Mouse (Mus musculus) midbrain, embryonic 15.5 days (tissue): ENCODE data around the gene Kifc1. TPM values are rescaled to one million over a fixed set of nuclear protein-coding genes. Genes with fewer than 3 reads are reported as not detected.

Experiments used
- ATAC-seq: fragments of 200-750 bp; cut with Nextera tagmentation; replicated peaks from 2 replicates; pipeline ENCODE4 v1.8.0; 2017; ENCODE audit warnings: moderate TSS enrichment
- H3K27ac ChIP-seq: fragments of 300-500 bp; sonication (generic); 2 replicates; pipeline ENCODE4 v1.5.1; 2015; ENCODE audit warnings: mild to moderate bottlenecking, inconsistent platforms
- H3K27me3 ChIP-seq: fragments of 300-500 bp; sonication (generic); replicated peaks from 2 replicates; pipeline ENCODE4 v1.6.1; 2015; ENCODE audit warnings: inconsistent platforms
- H3K36me3 ChIP-seq: fragments of 300-500 bp; sonication (generic); replicated peaks from 2 replicates; pipeline ENCODE4 v1.6.1; 2015; ENCODE audit warnings: inconsistent platforms
- H3K4me1 ChIP-seq: fragments of 300-500 bp; sonication (generic); 2 replicates; pipeline ENCODE4 v1.6.1; 2015; ENCODE audit warnings: inconsistent platforms
- H3K4me2 ChIP-seq: fragments of 300-500 bp; sonication (generic); 2 replicates; pipeline ENCODE4 v1.6.1; 2015; ENCODE audit warnings: inconsistent platforms, mild to moderate bottlenecking, moderate library complexity
- H3K4me3 ChIP-seq: fragments of 300-500 bp; sonication (generic); 2 replicates; pipeline ENCODE4 v1.5.1; 2015; ENCODE audit warnings: mild to moderate bottlenecking, inconsistent platforms
- H3K9ac ChIP-seq: fragments of 300-500 bp; sonication (generic); 2 replicates; pipeline ENCODE4 v1.6.1; 2015; ENCODE audit warnings: mild to moderate bottlenecking, inconsistent platforms
- H3K9me3 ChIP-seq: fragments of 300-500 bp; sonication (generic); 2 replicates; pipeline ENCODE4 v1.6.1; 2016; ENCODE audit warnings: inconsistent platforms
- WGBS: fragments of 180-500 bp; shearing (Covaris S2); methylation state at CpG from one replicate; pipeline ENCODE4 v1.1.7; 2015; ENCODE audit warnings: mixed read lengths; 5-methylcytosine and 5-hydroxymethylcytosine counted together
- polyA plus RNA-seq: library from polyadenylated mRNA; unstranded; fragments of >200 nt; fragmentation: Nextera tagmentation; extraction: Ambion mirVana; gene quantifications from 2 replicates; pipeline ENCODE4 v1.2.1, GENCODE M21; 2015

Kifc1 gene
- polyA plus RNA-seq, 1 experiment from 2014 or later = 2.6 TPM

DNA sequence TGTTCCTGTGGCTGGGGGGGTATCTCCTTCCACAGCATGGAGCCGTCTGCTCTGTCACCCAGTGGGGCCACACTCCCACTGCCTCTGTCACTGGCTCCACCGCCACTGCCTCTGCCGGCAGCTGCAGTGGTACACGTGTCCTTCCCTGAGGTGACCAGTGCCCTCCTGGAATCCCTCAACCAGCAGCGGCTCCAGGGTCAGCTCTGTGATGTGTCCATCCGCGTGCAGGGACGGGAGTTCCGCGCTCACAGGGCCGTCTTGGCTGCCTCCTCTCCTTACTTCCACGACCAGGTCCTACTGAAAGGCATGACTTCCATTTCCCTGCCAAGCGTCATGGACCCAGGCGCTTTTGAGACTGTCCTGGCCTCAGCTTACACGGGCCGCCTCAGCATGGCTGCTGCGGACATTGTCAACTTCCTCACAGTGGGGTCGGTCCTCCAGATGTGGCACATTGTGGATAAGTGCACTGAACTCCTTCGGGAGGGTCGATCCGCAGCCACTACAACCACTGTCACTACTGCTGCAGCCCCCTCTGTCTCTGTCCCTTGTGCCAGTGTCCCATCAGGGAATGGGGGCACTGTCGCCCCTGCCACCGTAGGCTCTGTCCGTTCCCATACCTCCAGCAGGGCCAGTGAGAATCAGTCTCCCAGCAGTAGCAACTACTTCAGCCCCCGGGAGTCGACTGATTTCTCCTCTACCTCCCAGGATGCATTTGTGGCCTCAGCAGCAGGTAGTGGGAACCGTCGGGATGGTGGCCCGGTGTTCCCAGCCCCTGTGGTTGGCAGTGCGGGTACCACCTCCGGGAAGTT, 26.6 kb upstream of the Kifc1 start:
- Histone ChIP-seq H3K4me2 (peak overlapping the region; percentile 74), H3K9me3 (no peaks in the 10 kb centered on the region), H3K36me3 (peaks cover 14% of the 10 kb centered on the region), H3K27ac (no peak overlapping the region), H3K27me3 (no peaks in the 10 kb centered on the region), H3K4me1 (peaks cover 47% of the 10 kb centered on the region), H3K9ac (peak overlapping the region; percentile 45; the same call in 1 of the 2 replicates), H3K4me3 (peak overlapping the region; percentile 56)
- ATAC-seq = no peak
- 75% methylated on average over 31 of the region's 31 CpGs for WGBS

- Histone ChIP-seq H3K9me3 (no peaks in the 10 kb centered on the region), H3K9ac (peak overlapping the region; percentile 45), H3K27me3 (no peaks in the 10 kb centered on the region), H3K4me1 (peaks cover 49% of the 10 kb centered on the region), H3K4me3 (peak overlapping the region; percentile 56), H3K27ac (peak overlapping the region; percentile 87), H3K36me3 (peaks cover 18% of the 10 kb centered on the region), H3K4me2 (peak overlapping the region; percentile 74)
- WGBS = under 1% methylated on average over 14 of the region's 20 CpGs
- ATAC-seq = peak; percentile 53
Measured at GRCm38 (mm10) chr17:33916294-33916693, 25.8 kb upstream of the Kifc1 start.

- Histone ChIP-seq H3K4me2 (peak within 1 kb of the TSS; percentile 74), H3K4me3 (peak within 1 kb of the TSS; percentile 56), H3K4me1 (peaks cover 49% of the 10 kb centered on the region), H3K27ac (peak within 1 kb of the TSS; percentile 87), H3K9ac (peak within 1 kb of the TSS; percentile 45), H3K27me3 (no peaks in the 10 kb centered on the region), H3K9me3 (no peaks in the 10 kb centered on the region), H3K36me3 (peaks cover 18% of the 10 kb centered on the region)
- under 1% methylated on average over 34 of the region's 34 CpGs for WGBS
- ATAC-seq = peak; percentile 92
Measured at GRCm38 (mm10) chr17:33915671-33916250, 25.3 kb upstream of the Kifc1 start, which contains the start of the genes Tapbp and Zbtb22. Gene Tapbp, plus strand, starts transcription at chr17:33915899. Gene Zbtb22, plus strand, starts transcription at chr17:33915904.

DNA sequence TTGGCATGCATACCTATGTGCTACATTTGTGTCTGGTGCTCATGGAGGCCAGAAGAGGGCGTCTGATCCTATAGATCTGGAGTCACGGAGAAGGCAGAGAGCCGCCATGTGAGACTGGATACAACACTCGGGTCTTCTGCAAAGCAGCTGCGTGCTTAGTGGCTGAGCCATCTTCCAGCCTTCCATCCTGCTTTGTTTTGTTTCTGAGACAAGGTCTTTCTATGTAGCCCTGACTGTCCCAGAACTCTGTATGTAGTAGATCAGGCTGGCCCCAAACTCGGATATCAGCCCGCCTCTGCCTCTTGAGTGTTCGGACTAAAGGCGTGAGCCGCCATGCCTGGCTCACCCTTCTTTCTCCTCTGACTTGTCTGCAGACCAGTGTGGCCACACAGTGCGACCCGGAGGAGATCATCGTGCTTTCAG, 24.5 kb upstream of the Kifc1 start:
- Histone ChIP-seq H3K36me3 (peaks cover 18% of the 10 kb centered on the region), H3K9ac (0 out of 2 replicates have a peak overlapping the region, but pooled peaks have one; percentile 10), H3K27ac (peak overlapping the region; percentile 18; the same call in 1 of the 2 replicates), H3K9me3 (no peaks in the 10 kb centered on the region), H3K4me2 (peak overlapping the region; percentile 74), H3K4me1 (peaks cover 49% of the 10 kb centered on the region), H3K27me3 (no peaks in the 10 kb centered on the region), H3K4me3 (peak overlapping the region; percentile 56; the same call in 1 of the 2 replicates)
- 68% methylated on average over 13 of the region's 13 CpGs for WGBS
- no peak for ATAC-seq

DNA sequence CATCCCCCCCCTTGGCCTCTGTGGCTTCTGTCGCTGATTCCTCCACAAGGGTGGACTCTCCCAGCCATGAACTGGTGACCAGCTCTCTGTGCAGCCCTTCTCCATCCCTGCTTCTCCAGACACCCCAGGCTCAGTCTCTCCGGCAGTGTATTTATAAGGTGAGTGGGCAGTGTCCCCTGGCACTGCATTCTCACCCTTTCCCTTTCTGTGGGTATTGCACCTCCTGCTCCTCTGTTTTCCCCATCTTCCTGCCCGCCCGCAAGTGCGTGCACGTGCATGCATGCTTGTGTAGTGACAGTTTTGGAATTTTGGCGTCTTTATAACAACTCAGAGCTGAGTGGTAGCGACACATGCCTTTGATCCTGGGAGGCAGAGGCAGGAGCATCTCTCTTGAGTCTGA, 23.4 kb upstream of the Kifc1 start:
- ATAC-seq = no peak
- H3K36me3 ChIP-seq = peaks cover 18% of the 10 kb centered on the region
- no peak overlapping the region for H3K4me3 ChIP-seq
- peaks cover 40% of the 10 kb centered on the region for H3K4me1 ChIP-seq
- H3K27ac ChIP-seq = no peak overlapping the region
- H3K9ac ChIP-seq = no peak overlapping the region
- no peaks in the 10 kb centered on the region for H3K9me3 ChIP-seq
- no peaks in the 10 kb centered on the region for H3K27me3 ChIP-seq
- WGBS = 98% methylated on average over 8 of the region's 8 CpGs
- H3K4me2 ChIP-seq = no peak overlapping the region

- H3K4me2 ChIP-seq = no peak overlapping the region
- WGBS = 89% methylated on average over 10 of the region's 10 CpGs
- H3K9me3 ChIP-seq = no peaks in the 10 kb centered on the region
- no peak overlapping the region for H3K9ac ChIP-seq
- H3K27ac ChIP-seq = no peak overlapping the region
- H3K27me3 ChIP-seq = no peaks in the 10 kb centered on the region
- peaks cover 38% of the 10 kb centered on the region for H3K4me1 ChIP-seq
- no peak for ATAC-seq
- H3K36me3 ChIP-seq = peaks cover 18% of the 10 kb centered on the region
- H3K4me3 ChIP-seq = no peak overlapping the region
Measured at GRCm38 (mm10) chr17:33913264-33913663, 22.8 kb upstream of the Kifc1 start.

DNA sequence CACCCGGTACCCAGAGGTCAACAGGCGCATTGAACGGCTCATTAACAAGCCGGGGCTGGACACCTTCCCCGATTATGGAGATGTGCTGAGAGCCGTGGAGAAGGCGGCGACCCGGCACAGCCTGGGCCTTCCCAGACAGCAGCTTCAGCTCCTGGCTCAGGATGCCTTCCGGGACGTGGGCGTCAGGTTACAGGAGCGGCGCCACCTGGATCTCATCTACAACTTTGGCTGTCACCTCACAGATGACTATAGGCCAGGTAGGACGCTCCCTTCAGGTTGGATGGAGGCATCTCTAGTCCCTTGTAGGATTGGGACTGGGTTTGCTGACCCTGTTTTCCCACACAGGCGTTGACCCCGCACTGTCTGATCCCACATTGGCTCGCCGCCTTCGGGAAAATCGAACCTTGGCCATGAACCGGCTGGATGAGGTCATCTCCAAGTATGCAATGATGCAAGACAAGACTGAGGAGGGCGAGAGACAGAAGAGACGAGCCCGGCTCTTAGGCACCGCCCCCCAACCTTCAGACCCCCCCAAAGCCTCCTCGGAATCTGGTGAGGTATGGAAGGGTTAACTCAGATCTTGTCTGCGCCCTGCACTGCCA, 21.5 kb upstream of the Kifc1 start:
- no peak overlapping the region for H3K9ac ChIP-seq
- H3K9me3 ChIP-seq = no peaks in the 10 kb centered on the region
- no peaks in the 10 kb centered on the region for H3K27me3 ChIP-seq
- no peak overlapping the region for H3K27ac ChIP-seq
- H3K4me2 ChIP-seq = no peak overlapping the region
- WGBS = 93% methylated on average over 28 of the region's 28 CpGs
- ATAC-seq = no peak
- no peak overlapping the region for H3K4me3 ChIP-seq
- H3K4me1 ChIP-seq = peaks cover 40% of the 10 kb centered on the region
- H3K36me3 ChIP-seq = peaks cover 18% of the 10 kb centered on the region

DNA sequence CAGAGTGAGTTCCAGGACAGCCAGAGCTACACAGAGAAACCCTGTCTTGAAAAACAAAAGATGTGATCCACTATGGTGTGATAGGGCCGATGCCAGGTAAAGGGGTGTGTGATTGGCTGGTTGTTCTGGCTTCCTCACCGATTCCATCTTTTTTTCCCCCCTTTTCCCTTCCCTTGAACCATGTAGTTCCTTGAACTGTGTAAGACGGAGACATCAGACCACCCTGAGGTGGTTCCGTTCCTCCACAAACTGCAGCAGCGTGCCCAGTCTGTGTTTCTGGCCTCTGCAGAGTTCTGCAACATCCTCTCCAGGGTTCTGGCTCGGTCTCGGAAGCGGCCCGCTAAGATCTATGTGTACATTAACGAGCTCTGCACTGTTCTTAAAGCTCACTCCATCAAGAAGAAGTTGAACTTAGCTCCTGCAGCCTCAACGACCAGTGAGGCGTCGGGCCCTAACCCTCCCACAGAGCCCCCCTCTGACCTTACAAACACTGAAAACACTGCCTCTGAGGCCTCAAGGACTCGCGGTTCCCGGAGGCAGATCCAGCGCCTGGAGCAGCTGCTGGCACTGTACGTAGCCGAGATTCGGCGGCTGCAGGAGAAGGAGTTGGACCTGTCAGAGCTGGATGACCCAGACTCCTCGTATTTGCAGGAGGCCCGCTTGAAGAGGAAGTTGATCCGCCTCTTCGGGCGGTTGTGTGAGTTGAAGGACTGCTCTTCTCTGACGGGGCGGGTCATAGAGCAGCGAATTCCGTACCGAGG, 20.8 kb upstream of the Kifc1 start:
- peaks cover 34% of the 10 kb centered on the region for H3K4me1 ChIP-seq
- H3K9me3 ChIP-seq = no peaks in the 10 kb centered on the region
- ATAC-seq = no peak
- WGBS = 94% methylated on average over 31 of the region's 31 CpGs
- H3K27me3 ChIP-seq = no peaks in the 10 kb centered on the region
- H3K9ac ChIP-seq = no peak overlapping the region
- peaks cover 18% of the 10 kb centered on the region for H3K36me3 ChIP-seq
- H3K4me2 ChIP-seq = no peak overlapping the region
- no peak overlapping the region; the same call in 1 of the 2 replicates for H3K4me3 ChIP-seq
- no peak overlapping the region for H3K27ac ChIP-seq

DNA sequence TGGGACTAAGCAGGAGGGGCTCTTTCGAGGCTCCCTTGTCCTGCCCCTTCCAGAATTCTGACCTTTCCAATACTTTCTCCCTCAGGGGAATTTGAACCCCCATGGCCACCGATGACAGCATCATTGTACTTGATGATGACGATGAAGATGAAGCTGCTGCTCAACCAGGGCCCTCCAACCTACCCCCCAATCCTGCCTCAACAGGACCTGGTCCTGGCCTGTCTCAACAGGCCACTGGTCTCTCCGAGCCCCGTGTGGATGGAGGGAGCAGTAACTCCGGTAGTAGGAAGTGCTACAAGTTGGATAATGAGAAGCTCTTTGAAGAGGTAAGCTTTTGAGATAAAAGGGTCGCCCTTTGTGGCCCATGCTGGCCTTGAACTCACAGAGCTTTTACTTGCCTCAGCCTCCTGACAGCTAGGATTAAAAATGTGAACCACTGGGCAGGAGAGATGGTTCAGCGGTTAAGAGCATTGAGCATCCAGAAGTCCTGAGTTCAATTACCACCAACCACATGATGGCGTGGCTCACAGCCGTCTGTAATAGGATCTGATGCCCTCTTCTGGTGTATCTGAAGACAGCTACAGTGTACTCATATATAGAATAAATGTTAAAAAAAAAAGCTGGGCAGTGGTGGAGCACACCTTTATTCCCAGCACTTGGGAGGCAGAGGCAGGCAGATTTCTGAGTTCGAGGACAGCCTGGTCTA, 20.0 kb upstream of the Kifc1 start:
- H3K4me2 ChIP-seq = peak overlapping the region; percentile 93
- H3K9me3 ChIP-seq = no peaks in the 10 kb centered on the region
- ATAC-seq = no peak
- peak overlapping the region; percentile 70 for H3K4me3 ChIP-seq
- peaks cover 33% of the 10 kb centered on the region for H3K4me1 ChIP-seq
- H3K27ac ChIP-seq = 0 out of 2 replicates have a peak overlapping the region, but pooled peaks have one; percentile 86
- H3K9ac ChIP-seq = peak overlapping the region; percentile 82
- H3K36me3 ChIP-seq = peaks cover 18% of the 10 kb centered on the region
- H3K27me3 ChIP-seq = no peaks in the 10 kb centered on the region
- WGBS = 49% methylated on average over 11 of the region's 11 CpGs

DNA sequence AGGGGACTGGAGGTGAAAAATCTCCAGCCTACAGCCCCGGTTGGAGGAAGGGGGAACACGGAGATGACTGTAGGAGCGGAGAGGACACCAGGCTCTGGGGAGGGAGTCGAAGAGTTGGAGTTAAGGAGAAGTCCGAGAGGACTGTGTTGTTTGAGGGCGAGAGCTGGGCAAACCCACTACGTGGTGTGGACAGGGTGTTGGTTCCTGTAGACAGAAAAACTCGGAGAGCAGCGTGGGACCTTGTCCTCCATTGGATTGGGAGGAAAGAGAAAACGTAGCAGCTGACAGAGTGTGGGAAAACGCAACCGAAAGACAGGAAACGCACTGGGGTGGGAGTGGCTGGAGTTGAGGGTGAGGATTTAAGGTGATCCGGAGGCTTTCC, 19.4 kb upstream of the Kifc1 start:
- peak overlapping the region; percentile 86 for H3K27ac ChIP-seq
- peaks cover 18% of the 10 kb centered on the region for H3K36me3 ChIP-seq
- peaks cover 27% of the 10 kb centered on the region for H3K4me1 ChIP-seq
- no peaks in the 10 kb centered on the region for H3K9me3 ChIP-seq
- peak overlapping the region; percentile 93 for H3K4me2 ChIP-seq
- H3K4me3 ChIP-seq = peak overlapping the region; percentile 70
- under 1% methylated on average over 14 of the region's 14 CpGs for WGBS
- H3K27me3 ChIP-seq = no peaks in the 10 kb centered on the region
- H3K9ac ChIP-seq = peak overlapping the region; percentile 82
- no peak for ATAC-seq

DNA sequence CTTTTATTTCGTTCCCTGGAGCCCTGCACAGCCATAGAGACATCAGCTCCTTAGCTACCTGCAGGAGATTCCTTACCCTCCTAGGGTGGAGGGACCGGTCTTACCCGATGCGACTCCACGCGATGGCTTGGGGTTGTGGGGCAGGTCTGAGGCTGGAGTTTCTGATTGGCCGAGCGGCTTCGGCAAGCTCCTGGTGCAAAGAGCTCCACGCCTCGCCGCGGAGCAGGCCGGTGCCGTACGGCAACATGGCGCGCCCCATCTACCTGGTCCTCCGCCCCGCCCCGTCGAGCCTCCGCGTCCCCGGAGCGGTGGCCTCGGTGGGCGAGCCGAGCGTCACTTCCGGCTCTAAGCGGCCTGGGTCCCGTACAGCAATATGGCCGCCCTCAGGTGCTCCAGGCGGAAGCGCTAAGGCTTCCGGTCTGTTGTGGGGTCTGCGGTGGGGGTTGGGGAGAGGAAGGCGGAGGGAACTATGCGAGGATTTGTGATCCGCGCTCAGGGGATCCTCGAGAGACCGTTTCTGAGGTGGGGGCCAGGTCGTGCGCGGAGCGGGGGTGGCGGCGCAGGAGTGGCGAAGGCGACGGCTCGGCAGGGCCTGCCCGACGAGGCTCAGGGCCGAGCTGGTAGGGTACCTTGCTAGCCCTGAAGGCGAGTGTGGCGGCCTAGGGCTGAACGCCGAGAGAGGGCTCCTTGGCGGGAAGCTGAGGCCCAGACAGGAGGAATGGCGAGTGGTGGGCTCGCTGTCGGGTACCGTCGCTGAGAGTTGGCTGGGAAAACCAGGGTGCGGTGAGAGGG, 18.8 kb upstream of the Kifc1 start, which contains the start of gene Daxx:
Gene Daxx, plus strand, starts transcription at position 338 of the 792 bp plus-strand sequence.
- peak; percentile 97 for ATAC-seq
- peaks cover 16% of the 10 kb centered on the region for H3K36me3 ChIP-seq
- peak within 1 kb of the TSS; percentile 82 for H3K9ac ChIP-seq
- peak within 1 kb of the TSS; percentile 93 for H3K4me2 ChIP-seq
- H3K4me3 ChIP-seq = peak within 1 kb of the TSS; percentile 70
- no peaks in the 10 kb centered on the region for H3K27me3 ChIP-seq
- H3K27ac ChIP-seq = peak within 1 kb of the TSS; percentile 86
- no peaks in the 10 kb centered on the region for H3K9me3 ChIP-seq
- WGBS = under 1% methylated on average over 68 of the region's 68 CpGs
- H3K4me1 ChIP-seq = peaks cover 24% of the 10 kb centered on the region
